Mouse (Mus musculus): ENCODE results near the gene Cfap74.

The Cfap74 gene

GRCm38 (mm10) chr4:155497963-155498362, 89.0 kb downstream of the Cfap74 start:
- DNase-seq (ENCODE audit: low spot score), result no peak

- DNase-seq (ENCODE audit: low spot score), result no peak
These were observed 92.1 kb downstream of the Cfap74 start for GRCm38 (mm10) chr4:155501126-155501525.

GRCm38 (mm10) chr4:155505067-155505466, 96.1 kb downstream of the Cfap74 start:
- DNase-seq (ENCODE audit: low spot score), result no peak

GRCm38 (mm10) chr4:155505671-155506295, 96.8 kb downstream of the Cfap74 start:
- no peak for DNase-seq (ENCODE audit: low spot score)

- DNase-seq (ENCODE audit: low spot score), result no peak
These were observed 99.6 kb downstream of the Cfap74 start for GRCm38 (mm10) chr4:155508614-155509013.

- no peak for DNase-seq (ENCODE audit: low spot score)
These were observed 102.0 kb downstream of the Cfap74 start for GRCm38 (mm10) chr4:155510981-155511380.

- no peak for DNase-seq (ENCODE audit: low spot score)
These were observed 105.8 kb downstream of the Cfap74 start for GRCm38 (mm10) chr4:155514810-155515209.

Data from testis, postnatal 10 days (tissue).